Mouse (Mus musculus) liver, embryonic 14.5 days (tissue): ENCODE data around the gene Zfp106.

Experiments used
- CTCF ChIP-seq: IDR thresholded peaks from 2 replicates; pipeline ENCODE4 v1.5.1; 2016; ENCODE audit warnings: antibody characterized with exemption, low read depth, control low read depth
- EP300 ChIP-seq: IDR thresholded peaks from 2 replicates; pipeline ENCODE4 v1.6.1; 2016; ENCODE audit warnings: antibody characterized with exemption, low read depth

DNA sequence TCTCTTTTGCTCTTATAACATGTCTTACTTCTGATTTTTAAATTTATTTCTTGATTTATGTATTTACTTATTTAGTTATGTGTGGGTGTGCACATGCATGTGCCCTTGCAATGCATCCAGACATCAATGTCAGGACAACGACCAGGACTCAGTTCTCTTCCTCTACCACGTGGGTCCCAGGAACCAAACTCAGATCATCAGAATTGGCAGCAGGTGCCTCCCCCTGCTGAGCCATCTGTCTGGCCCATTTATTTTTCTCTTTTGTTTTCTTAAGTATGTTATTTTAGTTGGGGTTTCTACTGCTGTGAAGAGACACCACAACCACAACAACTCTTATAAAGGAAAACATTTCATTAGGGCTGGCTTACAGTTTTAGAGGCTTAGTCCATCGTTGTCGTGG is 92.8 kb downstream of the Zfp106 start:
- TF ChIP-seq CTCF (no peak), EP300 (no peak)
